Mouse (Mus musculus) right cerebral cortex, postnatal 14 days (tissue): ENCODE measurements around the gene Rgs12.

Source experiments
- DNase-seq: peaks from one replicate; pipeline ENCODE4 v3.0.0; 2022

Gene Rgs12

GRCm38 (mm10) chr5:34931516-34932457 is 17.5 kb upstream of the Rgs12 start:
- DNase-seq = no peak

DNA sequence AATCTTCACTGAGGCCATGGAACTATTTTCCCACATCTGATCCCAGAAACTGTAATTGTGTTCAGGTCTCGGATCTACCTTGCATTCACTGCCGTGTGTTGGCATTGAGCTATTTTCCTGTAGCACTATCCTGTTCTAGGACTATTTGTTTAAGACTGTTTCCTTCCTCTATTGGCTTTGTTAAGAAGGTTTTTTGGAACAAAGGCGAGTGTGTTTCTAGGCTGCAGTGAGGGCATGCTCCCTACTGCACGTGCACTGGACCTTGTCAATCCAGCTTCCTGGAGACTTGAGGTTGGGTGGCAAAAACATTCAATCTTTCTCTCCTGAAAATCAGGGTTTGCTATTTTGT is 16.8 kb upstream of the Rgs12 start:
- no peak for DNase-seq

DNA sequence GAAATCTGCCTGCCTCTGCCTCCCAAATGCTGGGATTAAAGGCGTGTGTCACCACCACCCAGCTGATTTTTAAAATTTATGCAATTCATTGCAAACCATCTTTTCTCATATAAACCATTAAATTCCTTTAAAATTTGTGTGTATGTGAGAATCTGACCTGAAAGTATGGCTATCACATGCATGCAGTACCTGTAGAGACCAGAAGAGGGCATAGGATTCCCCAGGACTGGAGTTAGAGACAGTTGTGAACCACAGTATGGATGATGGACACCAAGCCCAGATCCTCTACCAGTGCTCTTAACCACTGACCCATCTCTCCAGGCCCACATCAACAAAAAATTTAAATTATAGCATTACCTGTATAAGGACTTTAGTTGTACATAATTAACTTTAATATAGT is 15.8 kb upstream of the Rgs12 start:
- no peak for DNase-seq

DNA sequence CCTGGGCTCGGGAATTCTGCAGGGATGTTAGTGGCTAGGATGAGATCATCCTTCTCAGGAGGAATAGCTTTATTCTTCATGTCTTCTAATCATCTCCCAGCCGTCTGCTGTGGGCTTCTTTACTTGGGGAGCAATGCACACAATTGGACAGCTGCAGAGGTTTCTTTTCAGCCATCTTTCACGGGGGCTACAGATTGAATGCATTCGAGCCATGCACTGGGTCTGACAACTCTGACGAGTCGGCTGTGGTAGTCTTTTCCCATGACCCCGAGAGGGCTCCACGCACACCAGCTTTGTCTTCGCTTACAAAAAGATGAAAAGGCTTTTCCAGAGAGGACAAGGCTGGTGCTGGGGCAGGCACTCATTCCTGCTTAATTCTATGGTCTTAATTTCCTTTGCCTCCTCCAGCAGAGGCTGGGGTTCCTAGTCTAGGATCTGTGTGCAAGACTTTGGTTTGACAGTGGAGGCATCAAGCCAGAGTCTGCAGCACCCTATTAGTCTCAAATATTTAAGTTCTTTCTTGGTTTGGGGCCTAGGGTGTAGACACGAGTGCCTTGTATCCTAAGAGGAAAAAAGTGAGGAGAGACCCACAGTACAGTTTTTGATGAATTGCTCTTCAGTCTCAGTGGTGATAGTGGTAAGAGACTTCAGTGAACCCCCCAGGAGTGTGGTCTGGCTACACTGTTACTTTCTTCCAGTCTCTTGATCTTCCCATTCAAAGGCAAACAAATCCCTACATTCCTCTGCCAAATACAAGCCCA is 7.4 kb upstream of the Rgs12 start:
- no peak for DNase-seq

DNA sequence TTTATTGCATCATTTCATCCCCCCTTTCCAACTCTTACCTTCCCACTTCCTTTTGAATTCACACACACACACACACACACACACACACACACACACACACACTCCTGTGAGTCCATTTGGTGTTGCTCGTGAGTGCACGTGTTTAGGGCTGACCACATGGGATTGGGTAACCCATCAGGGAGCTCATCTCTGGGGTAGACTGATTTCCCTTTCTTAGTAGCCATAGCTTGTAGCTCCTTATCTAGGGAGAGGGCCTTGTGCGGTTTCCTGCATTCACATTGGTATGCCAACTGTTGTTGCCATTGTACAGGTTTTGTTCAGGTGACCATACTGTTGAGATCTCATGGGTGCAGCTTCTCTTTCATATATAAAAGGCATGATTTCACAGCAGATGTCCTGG is 5.8 kb upstream of the Rgs12 start:
- DNase-seq = no peak

DNA sequence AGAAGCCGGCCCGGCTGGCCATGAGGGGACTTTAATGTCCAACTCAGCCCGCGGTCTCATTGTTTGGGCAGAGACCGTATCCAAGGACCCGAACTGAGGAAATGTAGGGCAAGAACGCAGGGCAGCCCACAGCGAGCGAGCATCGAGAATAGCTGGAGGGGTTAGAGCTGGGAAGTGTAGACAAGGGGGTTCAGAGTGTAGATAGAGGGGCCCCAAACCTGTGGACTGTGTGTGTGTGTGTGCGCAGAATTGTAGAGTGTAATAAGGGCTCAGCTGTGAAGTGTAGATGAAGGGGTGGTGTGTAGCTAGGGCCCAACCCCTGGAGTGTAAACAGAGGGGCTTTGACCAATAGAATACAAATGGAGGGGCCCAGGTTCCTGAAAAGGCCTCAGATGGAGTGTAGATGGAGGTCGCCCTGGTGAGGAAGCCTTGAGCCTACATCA is 545 bp downstream of the Rgs12 start:
- DNase-seq = no peak

DNA sequence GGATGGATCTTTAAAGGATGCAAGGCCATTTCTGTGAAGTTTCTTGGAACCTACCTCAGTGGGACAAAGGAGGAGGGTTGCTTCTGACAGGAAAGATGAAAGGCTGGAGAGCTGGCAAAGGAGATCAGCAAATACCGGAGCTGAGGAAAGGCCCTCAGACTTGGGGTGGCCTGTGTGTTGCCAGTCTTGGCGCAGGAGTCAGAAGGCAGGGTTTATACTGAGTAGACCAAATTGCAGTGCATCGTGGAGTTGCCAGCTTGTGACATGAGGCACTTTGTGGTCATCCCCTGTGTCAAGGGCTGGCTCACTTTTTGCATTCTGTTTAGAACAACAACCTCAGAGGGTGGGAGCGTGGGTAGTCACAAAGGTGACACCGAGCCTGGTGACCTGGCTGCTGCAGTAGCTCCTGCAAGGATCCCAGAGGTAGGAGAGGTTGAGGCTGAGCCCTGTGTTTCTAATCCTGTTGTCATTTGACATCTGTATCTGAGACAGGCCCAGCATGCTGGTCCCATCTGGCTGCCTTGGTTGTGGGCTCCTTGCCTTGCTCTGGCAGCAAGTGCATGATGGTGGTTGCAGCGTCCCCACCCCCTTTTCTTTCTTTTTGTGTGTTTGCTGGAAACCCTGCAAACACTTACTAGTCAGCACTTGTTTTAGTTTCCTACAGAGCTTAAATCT is 1.4 kb downstream of the Rgs12 start:
- DNase-seq = no peak

DNA sequence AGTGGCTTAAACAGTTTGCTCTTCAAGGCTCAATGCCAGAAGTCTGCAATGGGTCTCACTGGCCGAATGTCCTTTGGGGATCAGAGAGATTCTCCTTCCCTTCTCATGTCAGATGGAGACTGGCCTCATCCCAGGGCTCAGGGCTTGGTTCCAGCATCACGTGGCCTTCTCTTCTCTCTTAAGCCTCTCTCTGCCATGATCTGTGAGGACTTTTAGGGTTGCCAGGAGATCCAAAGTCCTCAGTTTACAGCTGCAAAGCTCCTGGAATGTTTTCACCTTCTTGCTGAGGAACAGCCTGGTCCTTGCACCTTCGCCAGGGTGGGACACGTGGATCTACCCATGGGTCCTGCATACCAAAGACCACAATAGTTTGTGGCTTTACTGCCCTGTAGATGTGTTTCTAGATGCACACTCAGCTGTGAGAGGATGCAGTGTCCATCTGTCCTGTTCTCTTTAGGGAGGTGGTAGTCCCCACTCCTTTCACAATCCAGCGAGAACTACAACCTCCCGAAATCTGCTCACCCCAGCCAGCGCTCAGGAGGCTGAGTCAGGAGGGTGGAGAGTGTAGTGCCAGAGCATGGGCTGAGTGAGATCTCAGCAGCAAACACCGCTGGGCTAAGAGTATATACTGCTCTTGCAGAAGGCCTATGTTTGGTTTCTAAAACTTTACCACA is 2.1 kb downstream of the Rgs12 start:
- DNase-seq = no peak

DNA sequence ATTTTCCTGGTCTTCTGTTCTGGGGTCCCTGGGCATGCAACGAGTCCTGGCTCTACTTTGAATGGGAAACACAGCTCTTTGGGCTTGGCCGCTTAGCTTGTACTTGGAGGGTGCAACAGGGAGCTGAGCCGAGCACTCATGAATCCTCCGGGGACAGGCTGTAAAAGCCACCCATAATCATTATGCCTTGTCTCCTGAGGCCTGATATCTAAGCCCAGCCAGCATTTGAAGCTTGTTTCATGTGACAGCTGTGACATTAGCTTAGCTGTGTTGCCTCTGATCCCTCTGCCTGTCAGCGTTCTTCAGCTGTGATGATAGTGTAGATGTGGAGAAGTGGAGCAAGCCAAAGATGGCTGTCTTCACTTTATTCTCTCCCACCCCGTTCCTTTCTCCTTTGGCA is 5.3 kb downstream of the Rgs12 start:
- DNase-seq = no peak

- DNase-seq = no peak
Observed at GRCm38 (mm10) chr5:34955630-34956029, 6.4 kb downstream of the Rgs12 start.

DNA sequence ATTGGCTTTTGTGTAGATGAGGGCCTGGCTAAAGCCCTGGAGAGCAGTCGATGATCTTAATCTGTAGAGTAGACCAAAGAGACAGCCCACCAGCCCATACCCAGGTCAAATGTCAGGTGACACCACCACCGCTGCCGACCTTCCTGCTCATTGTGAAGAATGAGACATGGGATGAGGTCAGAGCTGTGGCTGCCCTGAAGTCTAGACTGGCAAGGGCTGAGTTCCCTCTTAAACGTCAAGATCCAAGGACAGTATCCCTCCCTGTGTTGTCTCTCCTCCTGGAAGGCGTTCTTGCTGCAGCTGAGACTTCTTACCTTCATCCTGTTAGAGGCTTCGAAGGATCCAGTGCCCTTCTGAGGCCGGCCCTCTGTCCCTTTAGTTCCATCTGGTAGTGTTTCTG is 6.9 kb downstream of the Rgs12 start:
- DNase-seq = no peak

GRCm38 (mm10) chr5:34957015-34957414 is 7.8 kb downstream of the Rgs12 start:
- peak; percentile 47 for DNase-seq

DNA sequence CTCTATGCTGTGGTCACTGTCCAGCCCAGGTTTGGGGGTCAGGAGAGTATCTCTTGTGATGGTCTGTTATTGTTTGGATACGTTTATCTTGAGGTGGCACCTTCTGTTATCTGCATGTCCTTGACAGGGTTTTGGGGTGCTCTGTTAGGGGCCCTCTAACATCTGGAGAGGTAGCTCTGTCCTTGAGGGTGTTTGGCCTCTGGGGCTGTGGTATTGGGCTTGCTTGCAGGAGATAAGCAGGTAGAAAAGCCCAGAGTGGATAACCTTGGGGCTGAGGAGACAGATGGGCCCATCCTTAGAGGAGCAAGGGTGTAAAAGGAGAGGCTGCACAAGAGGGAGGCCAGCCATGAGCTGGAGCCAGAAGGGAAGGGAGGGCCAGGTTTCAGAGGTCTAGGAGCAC is 10.8 kb downstream of the Rgs12 start:
- DNase-seq = no peak

- DNase-seq = no peak
Observed at GRCm38 (mm10) chr5:34965531-34965930, 16.3 kb downstream of the Rgs12 start.

DNA sequence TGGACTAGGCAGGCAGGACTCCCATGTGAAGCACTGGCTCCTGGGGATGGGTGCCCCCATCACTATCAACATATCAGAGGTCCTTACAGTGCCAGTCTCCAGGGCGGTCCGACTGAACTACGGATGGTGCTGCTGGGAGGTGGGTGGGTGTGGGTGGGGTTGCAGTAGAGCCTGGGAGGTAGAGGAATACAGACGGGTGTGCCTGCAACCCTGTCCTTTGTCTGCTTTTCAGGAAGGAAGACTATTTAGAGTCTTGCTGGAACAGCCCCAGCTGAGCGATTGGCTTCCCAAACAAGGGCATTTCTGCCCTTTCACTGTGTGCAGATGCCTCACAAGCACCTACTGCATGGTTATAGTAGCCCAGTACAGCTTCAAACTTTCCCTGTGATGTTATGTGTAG is 19.1 kb downstream of the Rgs12 start:
- DNase-seq = no peak

GRCm38 (mm10) chr5:34972471-34972870 is 23.2 kb downstream of the Rgs12 start:
- DNase-seq = no peak

DNA sequence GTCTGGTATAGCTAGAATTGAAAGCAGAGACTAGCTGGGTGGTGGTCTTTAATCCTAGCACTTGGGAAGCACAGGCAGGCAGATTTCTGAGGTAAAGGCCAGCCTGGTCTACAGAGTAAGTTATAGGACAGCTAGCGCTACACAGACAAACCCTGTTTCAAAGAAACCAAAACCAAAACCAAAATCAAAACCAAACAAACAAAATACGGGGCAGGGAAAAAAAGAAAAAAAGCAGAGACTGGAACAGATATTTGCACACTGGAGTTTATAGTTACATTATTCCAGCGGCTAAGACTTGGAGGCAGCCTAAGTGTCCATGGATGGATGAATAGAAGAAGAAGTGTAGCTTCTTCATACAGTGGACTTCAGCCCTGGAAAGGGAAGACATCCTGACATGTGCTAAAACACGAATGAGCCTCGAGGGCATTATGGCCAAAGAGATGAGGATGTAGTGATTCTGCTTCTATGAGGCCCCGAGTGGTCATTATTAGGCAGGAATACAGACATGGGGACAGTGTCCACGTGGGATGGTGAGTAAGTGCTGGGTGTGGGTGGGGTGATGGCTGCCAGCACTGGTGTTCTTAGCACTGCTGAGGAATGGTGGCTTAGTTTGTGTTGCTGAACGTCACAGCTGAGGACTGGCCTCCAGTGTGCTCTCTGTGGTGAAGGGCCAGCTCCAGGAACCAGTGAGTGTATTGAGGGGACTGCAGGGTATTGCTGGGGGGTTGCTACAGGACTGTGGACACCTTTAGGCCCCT is 24.5 kb downstream of the Rgs12 start:
- no peak for DNase-seq

- no peak for DNase-seq
Observed at GRCm38 (mm10) chr5:34974773-34975443, 25.7 kb downstream of the Rgs12 start.

- no peak for DNase-seq
Observed at GRCm38 (mm10) chr5:34976540-34977292, 27.5 kb downstream of the Rgs12 start.

DNA sequence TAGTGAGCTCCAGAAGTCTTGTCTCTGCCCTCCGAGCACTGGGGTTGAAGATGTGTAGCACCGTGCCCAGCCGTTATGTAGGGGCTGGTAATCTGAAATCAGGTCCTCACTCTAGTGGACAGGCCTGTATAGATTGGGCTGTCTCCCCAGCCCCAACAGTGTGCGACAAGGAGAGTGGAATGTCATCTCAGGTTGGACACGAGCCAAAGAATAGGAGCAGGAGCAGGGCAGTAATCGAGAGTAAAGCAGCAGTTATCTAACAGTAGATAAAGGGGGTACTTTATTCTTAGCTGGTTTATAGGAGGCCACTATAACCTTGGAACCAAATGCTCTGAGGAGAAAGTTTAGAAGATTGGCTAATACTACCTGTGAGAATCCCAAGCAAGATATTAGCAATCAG is 30.9 kb downstream of the Rgs12 start:
- no peak for DNase-seq

GRCm38 (mm10) chr5:34981734-34982133 is 32.5 kb downstream of the Rgs12 start:
- DNase-seq = no peak
